Mouse (Mus musculus): ENCODE measurements at regions not wholly inside any gene's neighbourhood (a gene's known extent, or its start where the extent isn't known, plus 50 kb on each side); places are given as distances from the start of the nearest gene placed in this dataset.
"Not testable (repeated sequence)": the region's sequence is repeated elsewhere in the genome, so short reads cannot be mapped to it uniquely, and the experiment has no call there.

DNA sequence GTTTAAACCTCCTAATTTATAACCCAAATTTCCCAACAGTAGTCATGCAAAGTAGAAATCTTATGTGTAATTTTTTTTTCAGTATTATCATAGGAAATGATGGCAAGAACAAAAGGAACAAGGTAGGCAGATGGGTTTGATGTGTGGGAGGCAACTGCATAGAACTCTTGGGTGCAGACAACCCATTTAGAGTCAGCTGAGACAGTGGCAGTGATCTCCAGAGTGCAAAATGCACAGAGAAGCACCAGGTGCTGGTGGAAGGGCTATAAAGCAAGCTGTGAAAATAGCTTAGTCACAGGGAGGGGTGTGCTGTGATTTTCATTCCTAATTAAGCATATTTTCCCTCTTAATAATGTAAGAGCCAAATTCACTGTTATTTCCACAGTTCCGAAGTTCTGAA lies 130.5 kb downstream of the Car2 start:
- DNase-seq (ENCODE audit: low spot score in 2 of 2): no peak

GRCm38 (mm10) chr3:15022773-15023172 lies 136.7 kb downstream of the Car2 start:
- DNase-seq (ENCODE audit: low spot score in 2 of 2): no peak

DNA sequence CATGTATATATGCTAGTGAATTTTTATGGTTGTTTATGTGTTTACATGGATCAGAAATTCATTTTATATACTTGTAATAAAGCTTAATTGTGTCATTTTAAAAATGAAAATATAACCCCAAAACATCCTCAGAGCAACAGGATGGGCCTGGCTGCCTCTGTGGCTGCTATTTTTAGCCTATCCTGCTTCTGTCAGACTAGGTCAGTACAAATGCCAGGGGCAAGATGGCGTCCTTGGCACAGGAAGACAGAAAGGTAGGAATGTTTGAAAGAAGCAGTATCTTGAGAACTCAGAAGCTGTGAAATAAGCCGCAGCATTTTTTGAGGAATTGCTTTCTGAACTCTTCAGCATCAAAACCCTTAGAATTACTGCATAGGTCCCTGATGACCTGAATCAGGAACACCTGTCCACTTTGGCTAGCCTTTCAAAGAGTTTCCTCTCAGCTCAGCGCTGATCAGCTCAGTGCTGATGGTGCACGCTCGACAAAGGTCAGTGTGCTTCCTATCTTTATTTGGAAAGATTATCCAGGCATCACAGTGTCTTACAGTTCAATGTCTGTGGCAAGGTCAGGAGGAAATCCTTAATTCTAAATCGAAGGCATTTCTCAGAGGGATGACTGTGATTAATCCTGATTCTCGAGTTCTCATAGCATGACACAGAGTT lies 154.9 kb downstream of the Car2 start:
- DNase-seq (ENCODE audit: low spot score in 2 of 2): no peak

- no peak for DNase-seq (ENCODE audit: low spot score in 2 of 2)
These were observed 167.9 kb downstream of the Car2 start for GRCm38 (mm10) chr3:15053968-15054367.

DNA sequence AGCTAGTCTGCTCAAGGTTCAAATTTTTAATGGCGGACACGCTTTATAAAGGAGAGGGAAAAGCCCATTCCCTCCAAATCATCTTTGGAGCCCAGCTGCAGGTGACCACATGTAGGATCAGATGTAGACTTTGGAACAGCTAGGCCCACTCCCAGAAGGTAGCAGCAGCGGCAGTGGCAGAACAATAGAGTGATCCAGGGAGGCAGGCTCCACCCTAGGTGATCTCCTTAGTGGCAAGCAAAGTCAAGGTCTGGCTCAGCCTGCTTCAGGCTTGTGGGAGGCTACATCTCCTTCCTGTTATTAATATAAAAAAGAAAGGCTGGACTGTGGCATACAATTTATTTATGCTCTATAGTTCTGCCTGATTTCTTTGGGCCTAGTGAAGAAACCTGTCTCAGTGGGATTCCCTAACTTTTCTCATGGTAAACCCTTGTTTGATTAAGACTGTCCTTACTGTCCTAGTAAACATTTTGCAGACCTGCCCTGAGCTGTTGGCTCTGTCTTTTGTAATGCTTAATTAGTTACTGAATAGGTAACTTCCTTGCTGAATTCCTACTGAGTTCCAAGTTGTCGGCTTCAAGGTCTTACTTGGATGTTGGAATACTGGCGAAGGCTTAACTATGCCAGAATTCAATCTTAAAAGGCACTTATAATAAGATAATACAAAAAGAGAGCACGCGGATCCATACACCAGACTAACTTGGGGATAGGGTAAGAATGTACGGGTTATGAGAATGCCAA lies 169.6 kb downstream of the Car2 start:
- not testable (repeated sequence) for DNase-seq (ENCODE audit: low spot score in 2 of 2)

DNA sequence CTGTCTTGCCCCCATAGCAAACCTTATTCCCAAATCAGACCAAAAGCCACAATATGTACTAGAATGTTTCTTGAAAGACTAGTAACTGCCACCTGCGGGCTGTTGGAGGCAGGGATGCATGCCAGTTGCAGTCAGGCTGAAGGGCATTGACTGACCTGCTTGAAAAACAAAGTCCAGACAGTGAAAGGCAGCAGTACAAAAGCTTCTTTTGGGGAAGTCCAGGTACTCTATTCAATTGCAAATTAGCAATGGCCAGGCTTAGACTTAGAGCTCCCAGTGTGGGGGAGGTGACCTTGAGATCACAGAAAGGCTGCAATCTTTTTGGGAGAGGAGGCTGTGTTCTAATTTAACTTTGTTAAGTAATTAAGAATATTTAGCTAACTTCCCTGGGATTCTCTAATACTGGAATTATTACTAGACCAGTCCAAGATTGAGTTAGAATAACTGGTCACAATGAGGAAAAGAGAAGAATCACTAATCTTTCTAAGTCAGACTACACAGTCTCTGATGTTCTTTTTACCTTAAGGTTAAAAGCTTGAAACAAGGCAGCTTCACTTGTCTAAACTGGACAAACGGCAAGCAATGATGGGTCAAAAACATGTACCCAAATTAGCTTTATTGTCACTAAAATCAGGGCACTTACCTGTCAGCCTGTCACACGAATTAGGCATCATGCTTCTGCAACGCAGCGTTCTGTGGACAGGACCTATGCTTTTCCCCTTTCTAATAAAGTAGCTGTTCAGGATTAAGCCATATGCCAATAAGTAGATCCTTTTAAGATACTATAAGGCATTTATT lies 170.9 kb downstream of the Car2 start:
- not testable (repeated sequence) for DNase-seq (ENCODE audit: low spot score in 2 of 2)

- no peak for DNase-seq (ENCODE audit: low spot score in 2 of 2)
These were observed 179.6 kb downstream of the Car2 start for GRCm38 (mm10) chr3:15065681-15066080.

DNA sequence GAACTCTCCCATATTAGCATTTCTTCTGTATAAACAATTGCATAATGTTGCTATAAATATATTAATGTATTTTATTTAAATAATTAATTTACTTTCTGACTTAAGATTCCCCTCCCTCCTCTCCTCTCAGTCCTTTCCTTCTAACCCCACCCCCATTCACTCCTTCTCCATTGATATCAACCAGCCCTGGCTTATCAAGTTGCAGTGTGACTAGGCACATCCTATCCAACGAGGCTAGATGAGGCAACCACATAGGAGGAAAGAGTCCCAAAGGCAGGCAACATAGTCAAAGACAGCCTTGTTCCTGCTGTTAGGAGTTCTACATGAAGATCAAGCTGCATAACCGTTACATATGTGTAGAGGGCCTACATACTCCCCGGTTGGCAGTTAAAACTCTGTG lies 182.2 kb downstream of the Car2 start:
- DNase-seq (ENCODE audit: low spot score in 2 of 2): no peak

DNA sequence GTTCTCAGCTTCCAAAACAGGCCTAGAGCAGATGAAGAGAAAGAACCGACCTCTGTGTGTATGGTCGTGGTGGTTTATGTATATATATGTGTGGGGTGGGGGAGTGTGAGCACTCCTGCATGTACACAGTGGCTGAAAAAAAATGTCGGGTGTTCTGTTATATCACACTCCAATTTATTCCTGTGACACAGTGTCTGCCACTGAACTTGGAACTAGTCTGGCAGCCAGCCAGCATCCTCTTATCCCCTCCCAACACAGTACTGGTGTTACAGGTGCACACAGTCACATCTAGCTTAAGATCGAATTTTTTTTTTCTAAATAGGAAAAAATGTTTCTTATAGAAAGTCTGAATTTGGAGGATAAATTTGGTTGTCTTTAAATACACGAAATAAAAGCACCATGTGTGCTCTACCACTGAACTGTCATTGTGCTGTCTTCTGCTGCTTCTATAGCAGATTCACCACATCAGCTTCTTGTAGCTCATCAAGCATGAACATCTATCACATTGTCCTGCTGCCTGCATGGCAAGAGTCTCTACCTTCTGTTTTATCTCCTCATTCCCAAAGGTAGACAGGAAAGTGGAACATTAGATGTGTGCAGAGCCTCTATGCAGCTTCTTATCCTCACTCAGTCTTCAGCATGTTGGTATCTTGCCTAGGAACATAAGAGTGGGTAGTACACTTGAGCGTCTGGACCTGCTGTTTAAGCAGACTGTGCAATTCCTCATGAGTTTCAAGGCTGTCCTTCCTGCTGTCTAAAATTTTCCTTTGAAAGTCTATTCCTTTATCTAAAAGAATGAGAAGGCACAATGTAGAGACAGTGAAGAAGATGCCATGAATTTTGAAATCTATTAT lies 185.2 kb downstream of the Car2 start:
- no peak for DNase-seq (ENCODE audit: low spot score in 2 of 2)

- no peak for DNase-seq (ENCODE audit: low spot score in 2 of 2)
These were observed 187.3 kb downstream of the Car2 start for GRCm38 (mm10) chr3:15073405-15073804.

DNA sequence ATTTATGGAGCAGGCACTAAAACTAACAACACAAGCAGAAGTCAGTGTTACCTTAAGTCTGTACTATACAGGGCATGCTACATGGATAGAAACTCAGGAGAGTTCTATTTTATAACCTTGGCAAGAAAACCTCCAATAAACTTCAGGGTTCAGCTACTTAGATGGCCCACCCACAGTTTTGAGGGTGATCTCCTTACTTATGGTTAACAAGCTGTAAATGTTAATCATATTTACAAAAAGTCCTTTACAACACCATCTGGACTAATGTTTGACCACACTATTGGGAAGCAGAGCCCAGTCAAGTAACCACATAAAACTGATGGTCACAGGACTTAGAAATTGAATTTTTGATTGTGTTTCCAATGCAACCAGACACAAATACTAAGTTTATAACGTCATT lies 187.8 kb downstream of the Car2 start:
- no peak for DNase-seq (ENCODE audit: low spot score in 2 of 2)

- DNase-seq (ENCODE audit: low spot score in 2 of 2): no peak
These were observed 188.9 kb downstream of the Car2 start for GRCm38 (mm10) chr3:15074949-15075348.

GRCm38 (mm10) chr3:15090124-15090523 lies 204.1 kb downstream of the Car2 start:
- DNase-seq (ENCODE audit: low spot score in 2 of 2): no peak

- no peak for DNase-seq (ENCODE audit: low spot score in 2 of 2)
These were observed 212.2 kb downstream of the Car2 start for GRCm38 (mm10) chr3:15098206-15098817.

DNA sequence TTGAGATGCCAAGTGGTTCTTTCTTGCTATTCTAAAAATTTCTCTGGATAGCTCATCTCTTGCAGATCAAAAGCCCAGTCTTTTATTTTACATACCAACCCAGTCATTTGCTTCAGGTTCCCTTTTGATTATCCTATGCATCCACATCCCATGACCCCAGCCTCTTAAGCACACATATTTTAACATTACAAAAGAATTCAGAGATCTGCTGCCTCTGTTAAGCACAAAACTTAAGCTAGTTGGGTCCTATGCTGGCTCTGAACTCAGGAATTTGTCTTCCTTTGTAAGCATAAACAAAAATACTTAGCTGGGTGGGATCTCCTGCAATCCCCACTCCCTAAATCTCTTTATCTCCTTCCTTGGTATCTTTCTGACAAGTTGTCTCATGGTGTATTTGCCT lies 212.9 kb downstream of the Car2 start:
- no peak for DNase-seq (ENCODE audit: low spot score in 2 of 2)

- DNase-seq (ENCODE audit: low spot score in 2 of 2): no peak
These were observed 219.6 kb downstream of the Car2 start for GRCm38 (mm10) chr3:15105627-15106026.

DNA sequence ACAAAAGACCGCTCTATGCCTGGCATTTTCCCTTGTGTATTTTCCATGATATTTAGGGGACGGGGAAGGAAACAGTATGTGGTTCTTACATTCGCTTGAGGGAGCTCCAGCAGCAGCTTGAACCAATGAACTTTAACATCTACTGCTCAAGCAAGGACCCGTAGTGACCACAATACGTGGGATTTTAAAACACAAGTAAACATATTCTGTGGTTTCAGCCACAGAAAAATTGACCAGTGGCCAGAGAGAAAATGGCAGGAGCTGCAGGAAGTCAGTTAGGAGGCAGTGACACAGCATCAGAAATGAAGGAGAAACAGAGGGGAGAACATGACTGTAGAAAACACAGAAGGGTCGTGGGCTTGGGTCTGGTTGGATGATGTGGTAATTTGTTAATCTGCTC lies 220.2 kb downstream of the Car2 start:
- no peak for DNase-seq (ENCODE audit: low spot score in 2 of 2)

DNA sequence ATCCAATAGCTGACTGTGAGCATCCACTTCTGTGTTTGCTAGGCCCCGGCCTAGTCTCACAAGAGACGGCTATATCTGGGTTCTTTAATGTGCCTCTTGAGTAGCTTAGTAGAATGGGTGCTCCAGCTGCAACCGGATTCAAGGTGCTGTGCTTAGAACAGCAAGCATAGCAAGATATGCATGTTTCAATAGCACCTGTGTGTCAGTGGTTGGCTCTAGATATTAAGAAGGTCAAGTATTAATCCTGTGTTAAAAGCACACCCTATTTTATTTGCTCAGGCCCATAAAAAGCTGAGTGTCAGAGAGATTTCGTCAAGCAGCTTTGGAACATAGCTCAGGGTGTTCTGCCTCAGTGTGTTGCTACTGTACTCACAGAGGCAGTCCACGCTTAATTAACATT lies 221.2 kb downstream of the Car2 start:
- no peak for DNase-seq (ENCODE audit: low spot score in 2 of 2)

- no peak for DNase-seq (ENCODE audit: low spot score in 2 of 2)
These were observed 222.3 kb downstream of the Car2 start for GRCm38 (mm10) chr3:15108239-15108934.
